ENCODE assay signal across 28 mouse cellular contexts in genomic region chr4:152002063-152002462, GRCm38 (mm10). TPM values are rescaled to one million over a fixed set of nuclear protein-coding genes. Genes with fewer than 3 reads are reported as not detected.
"Had no signal": no experiment of that assay in that cellular context is flagged by ENCODE, and none has a peak within 500 bp of the region (broad histone marks: within the 10 kb centered on the region; RNA-seq: fewer than 3 reads in every experiment).

No protein-coding gene starts in this region.

- H3K36me3 ChIP-seq: embryonic facial prominence, embryonic 10.5 days; embryonic facial prominence, embryonic 12.5 days; embryonic facial prominence, embryonic 13.5 days; embryonic facial prominence, embryonic 15.5 days; forebrain, embryonic 10.5 days; forebrain, embryonic 12.5 days; forebrain, embryonic 15.5 days had no signal

- H3K4me2 ChIP-seq: embryonic facial prominence, embryonic 12.5 days; embryonic facial prominence, embryonic 13.5 days; embryonic facial prominence, embryonic 15.5 days; forebrain, embryonic 12.5 days; forebrain, embryonic 13.5 days; forebrain, embryonic 15.5 days had no signal

- H3K9ac ChIP-seq: embryonic facial prominence, embryonic 12.5 days; embryonic facial prominence, embryonic 13.5 days; embryonic facial prominence, embryonic 15.5 days; forebrain, embryonic 12.5 days; forebrain, embryonic 13.5 days; forebrain, embryonic 15.5 days; forebrain, postnatal 0 days had no signal

- H3K4me3 ChIP-seq: embryonic facial prominence, embryonic 10.5 days; embryonic facial prominence, embryonic 12.5 days; embryonic facial prominence, embryonic 13.5 days; embryonic facial prominence, embryonic 15.5 days; erythroblast, embryonic 14.5 days; forebrain, embryonic 10.5 days; forebrain, embryonic 12.5 days; forebrain, embryonic 13.5 days; forebrain, embryonic 15.5 days; gastrocnemius, adult 2 months had no signal

- H3K27ac ChIP-seq: embryonic facial prominence, embryonic 10.5 days; embryonic facial prominence, embryonic 12.5 days; embryonic facial prominence, embryonic 13.5 days; embryonic facial prominence, embryonic 15.5 days; forebrain, embryonic 10.5 days; forebrain, embryonic 12.5 days; forebrain, embryonic 13.5 days; forebrain, embryonic 15.5 days had no signal

- H3K27me3 ChIP-seq: embryonic facial prominence, embryonic 15.5 days had no signal

- ATAC-seq: forebrain, embryonic 13.5 days; forebrain, embryonic 14.5 days; forebrain, embryonic 15.5 days; forebrain, embryonic 16.5 days; forebrain, postnatal 0 days had no signal

- H3K9me3 ChIP-seq: embryonic facial prominence, embryonic 10.5 days; embryonic facial prominence, embryonic 12.5 days; embryonic facial prominence, embryonic 13.5 days; embryonic facial prominence, embryonic 15.5 days; forebrain, embryonic 10.5 days; forebrain, embryonic 12.5 days; forebrain, embryonic 13.5 days; forebrain, embryonic 15.5 days had no signal

- DNase-seq: cerebellum, adult 2 months; cerebellum, adult 8-10 months; cerebellum, adult 9-10 months; cerebellum, adult 9-11 months; cerebellum, postnatal 10 days; cerebellum, postnatal 14 days; cerebellum, postnatal 25 days; cerebellum, postnatal 36 days; embryo, embryonic 11 days; forebrain, postnatal 0 days; gastrocnemius, adult 2 months; gastrocnemius, postnatal 10 days; gastrocnemius, postnatal 14 days; gastrocnemius, postnatal 25 days; gastrocnemius, postnatal 36 days; heart, adult 11 months; heart, adult 18-20 months had no signal

RNA-seq across cellular contexts. Expression of gene Tas1r1, which starts 36.3 kb away (rescaled TPM):
- polyA plus RNA-seq: erythroblast, embryonic 14.5 days had no signal
